Mouse (Mus musculus) kidney, adult 2 months (tissue): ENCODE data around the gene Dnajc25. TPM values are rescaled to one million over a fixed set of nuclear protein-coding genes. Genes with fewer than 3 reads are reported as not detected.

Source experiments
- DNase-seq: peaks from one replicate; pipeline ENCODE4 v3.0.0; 2021
- H3K27ac ChIP-seq: fragments of 200-500 bp; 2 replicates; pipeline ENCODE4 v1.5.1; 2012; ENCODE audit warnings: low read depth, low read length, control low read depth, inconsistent platforms; ENCODE audit not compliant: insufficient read depth
- H3K27me3 ChIP-seq: fragments of 200-500 bp; replicated peaks from 2 replicates; pipeline ENCODE4 v1.6.1; 2012; ENCODE audit warnings: mild to moderate bottlenecking, moderate library complexity, low read length, inconsistent platforms; ENCODE audit not compliant: control insufficient read depth, insufficient read depth
- H3K36me3 ChIP-seq: fragments of 200-500 bp; 2 replicates; pipeline ENCODE4 v1.6.1; 2012; ENCODE audit warnings: mild to moderate bottlenecking, moderate library complexity, low read length, inconsistent platforms; ENCODE audit not compliant: control insufficient read depth, insufficient read depth
- H3K4me1 ChIP-seq: fragments of 200-500 bp; 2 replicates; pipeline ENCODE4 v1.6.1; 2011; ENCODE audit warnings: low read length; ENCODE audit not compliant: control insufficient read depth, insufficient read depth
- H3K4me3 ChIP-seq: fragments of 200-500 bp; 2 replicates; pipeline ENCODE4 v1.5.1; 2011; ENCODE audit warnings: mild to moderate bottlenecking, low read depth, low read length, control low read depth; ENCODE audit not compliant: insufficient read depth
- CTCF ChIP-seq: fragments of 200-500 bp; conservative IDR thresholded peaks from 2 replicates; pipeline ENCODE4 v1.5.1; 2011; ENCODE audit warnings: low read depth, mild to moderate bottlenecking, control low read depth, low read length, moderate library complexity, mixed read lengths; ENCODE audit not compliant: insufficient read depth, insufficient read length
- POLR2A ChIP-seq: fragments of 200-500 bp; IDR thresholded peaks from one replicate; pipeline ENCODE4 v1.6.1; 2011; ENCODE audit warnings: low read depth, low read length, control low read depth
- WGBS: fragments of 180-500 bp; shearing (Covaris S2); methylation state at CpG from one replicate; pipeline ENCODE4 v1.1.7; 2018; 5-methylcytosine and 5-hydroxymethylcytosine counted together
- polyA plus RNA-seq: library from polyadenylated mRNA; depleted of rRNA; stranded (reverse); fragments of >200 nt; gene quantifications from 2 replicates; pipeline ENCODE4 v1.2.3, GENCODE M21; 2012

Gene Dnajc25
- polyA plus RNA-seq, 1 experiment = 2.7 TPM

GRCm38 (mm10) chr4:59016922-59017321 is 22.1 kb downstream of the Dnajc25 start:
- TF ChIP-seq CTCF = no peak
- TF ChIP-seq POLR2A = no peak
- Histone ChIP-seq H3K4me1 (no peaks in the 10 kb centered on the region), H3K36me3 (peaks cover 2% of the 10 kb centered on the region), H3K27me3 (no peaks in the 10 kb centered on the region), H3K4me3 (no peak overlapping the region), H3K27ac (no peak overlapping the region)
- no peak for DNase-seq
- WGBS = 87% methylated on average over 2 of the region's 2 CpGs

- Histone ChIP-seq H3K27me3 (no peaks in the 10 kb centered on the region), H3K36me3 (no peaks in the 10 kb centered on the region), H3K27ac (no peak overlapping the region), H3K4me1 (no peaks in the 10 kb centered on the region), H3K4me3 (no peak overlapping the region)
- TF ChIP-seq CTCF (no peak), POLR2A (no peak)
- no peak for DNase-seq
- WGBS = 75% methylated on average over 10 of the region's 10 CpGs
Measured at GRCm38 (mm10) chr4:59034325-59034917, 39.6 kb downstream of the Dnajc25 start.

GRCm38 (mm10) chr4:59034918-59035785 is 40.3 kb downstream of the Dnajc25 start, which contains the start of gene Gng10:
Gene Gng10, plus strand, starts transcription at chr4:59035088.
- DNase-seq = peak; percentile 64
- Histone ChIP-seq H3K4me1 (no peaks in the 10 kb centered on the region), H3K27ac (no peak within 1 kb of the TSS), H3K27me3 (no peaks in the 10 kb centered on the region), H3K4me3 (peak within 1 kb of the TSS; percentile 59), H3K36me3 (no peaks in the 10 kb centered on the region)
- WGBS = 14% methylated on average over 76 of the region's 76 CpGs
- no peak for TF ChIP-seq POLR2A
- no peak for TF ChIP-seq CTCF

GRCm38 (mm10) chr4:59035786-59036350 is 41.0 kb downstream of the Dnajc25 start:
- DNase-seq = no peak
- Histone ChIP-seq H3K27me3 (no peaks in the 10 kb centered on the region), H3K4me3 (peak overlapping the region; percentile 59; the same call in 1 of the 2 replicates), H3K36me3 (no peaks in the 10 kb centered on the region), H3K4me1 (no peaks in the 10 kb centered on the region), H3K27ac (no peak overlapping the region)
- WGBS = 68% methylated on average over 18 of the region's 18 CpGs
- TF ChIP-seq POLR2A (no peak), CTCF (no peak)

- Histone ChIP-seq H3K36me3 (no peaks in the 10 kb centered on the region), H3K27ac (no peak overlapping the region), H3K4me1 (no peaks in the 10 kb centered on the region), H3K4me3 (no peak overlapping the region), H3K27me3 (no peaks in the 10 kb centered on the region)
- peak; percentile 77 for DNase-seq
- 55% methylated on average over 13 of the region's 13 CpGs for WGBS
- TF ChIP-seq POLR2A (no peak), CTCF (peak; percentile 69)
Measured at GRCm38 (mm10) chr4:59036490-59037127, 41.7 kb downstream of the Dnajc25 start.

GRCm38 (mm10) chr4:59037525-59037924 is 42.7 kb downstream of the Dnajc25 start:
- H3K27me3 ChIP-seq = no peaks in the 10 kb centered on the region
- no peaks in the 10 kb centered on the region for H3K36me3 ChIP-seq
- TF ChIP-seq CTCF (no peak), POLR2A (no peak)
- 97% methylated on average over 3 of the region's 3 CpGs for WGBS
- no peak overlapping the region for H3K27ac ChIP-seq
- H3K4me1 ChIP-seq = no peaks in the 10 kb centered on the region
- no peak for DNase-seq
- H3K4me3 ChIP-seq = no peak overlapping the region
